7 mouse cellular contexts compared by ENCODE assay signal in genomic region chr5:30887331-30887761, GRCm38 (mm10). TPM values are rescaled to one million over a fixed set of nuclear protein-coding genes. Genes with fewer than 3 reads are reported as not detected.
DNase-seq lines count a peak whose midpoint lies in the region; ATAC-seq and TF ChIP-seq lines count a peak whose summit lies in the region.

No protein-coding gene starts in this region.

- POLR2A ChIA-PET in Patski (lab: Charles Lee), result interaction anchor here (0.6 to 10.4 kb wide), 11 partner anchors 13 to 112 kb away, joined by 3 to 91 read pairs (median 3); partner anchors contain the start of gene Ost4

- peak overlapping the region; percentile 69 for H3K9ac ChIP-seq in forebrain, embryonic 11.5 days (ENCODE audit: low read length)
- peak overlapping the region; percentile 63 for H3K9ac ChIP-seq in hindbrain, embryonic 12.5 days
- H3K9ac ChIP-seq in limb, embryonic 11.5 days (ENCODE audit: low read length), result peak overlapping the region; percentile 80
- H3K9ac ChIP-seq in midbrain, embryonic 12.5 days (replicated peaks), result peak overlapping the region; percentile 73

- H3K4me1 ChIP-seq in forebrain, embryonic 11.5 days (replicated peaks; ENCODE audit: control insufficient read depth, insufficient read depth, low read length), result peaks cover 3% of the 10 kb centered on the region; the same call in 1 of the 2 replicates
- peaks cover 18% of the 10 kb centered on the region for H3K4me1 ChIP-seq in hindbrain, embryonic 12.5 days
- peaks cover 6% of the 10 kb centered on the region for H3K4me1 ChIP-seq in limb, embryonic 11.5 days (ENCODE audit: control insufficient read depth, insufficient read depth, low read length)
- H3K4me1 ChIP-seq in midbrain, embryonic 12.5 days, result peaks cover 17% of the 10 kb centered on the region

- peaks cover 4% of the 10 kb centered on the region; the same call in 1 of the 2 replicates for H3K36me3 ChIP-seq in forebrain, embryonic 11.5 days (ENCODE audit: control insufficient read depth, insufficient read depth, low read length)
- H3K36me3 ChIP-seq in hindbrain, embryonic 12.5 days, result peaks cover 20% of the 10 kb centered on the region
- peaks cover 9% of the 10 kb centered on the region; the same call in 1 of the 2 replicates for H3K36me3 ChIP-seq in limb, embryonic 11.5 days (ENCODE audit: control insufficient read depth, insufficient read depth, low read length)
- H3K36me3 ChIP-seq in midbrain, embryonic 12.5 days, result peaks cover 19% of the 10 kb centered on the region

- H3K9me3 ChIP-seq in forebrain, embryonic 11.5 days (ENCODE audit: control insufficient read depth, low read length), result no peaks in the 10 kb centered on the region
- no peaks in the 10 kb centered on the region for H3K9me3 ChIP-seq in hindbrain, embryonic 12.5 days (replicated peaks)
- no peaks in the 10 kb centered on the region for H3K9me3 ChIP-seq in limb, embryonic 11.5 days (ENCODE audit: control insufficient read depth, low read length)
- H3K9me3 ChIP-seq in midbrain, embryonic 12.5 days, result no peaks in the 10 kb centered on the region

- CTCF ChIA-PET in Patski (lab: Charles Lee), result interaction anchor here (1.2 to 3.2 kb wide), 6 partner anchors 9 to 39 kb away, joined by 3 to 14 read pairs (median 4); partner anchors contain the start of gene Khk

- ATAC-seq in Patski, result peak; percentile 66
- peak; percentile 57 for ATAC-seq in forebrain, embryonic 11.5 days (replicated peaks; ENCODE audit: low FRiP score)
- peak; percentile 60 for ATAC-seq in hindbrain, embryonic 12.5 days (ENCODE audit: low FRiP score)
- ATAC-seq in limb, embryonic 11.5 days (ENCODE audit: insufficient number of reproducible peaks, low FRiP score, low TSS enrichment, low read depth), result peak; percentile 45
- ATAC-seq in midbrain, embryonic 12.5 days (ENCODE audit: low FRiP score, low read depth), result peak; percentile 62

- H3K4me2 ChIP-seq in forebrain, embryonic 11.5 days (ENCODE audit: low read depth, low read length, severe bottlenecking), result peak overlapping the region; percentile 85
- H3K4me2 ChIP-seq in hindbrain, embryonic 12.5 days (replicated peaks), result peak overlapping the region; percentile 69
- peak overlapping the region; percentile 75 for H3K4me2 ChIP-seq in limb, embryonic 11.5 days (ENCODE audit: low read depth, severe bottlenecking)
- H3K4me2 ChIP-seq in midbrain, embryonic 12.5 days (replicated peaks), result peak overlapping the region; percentile 67

- no peak for TF ChIP-seq CTCF in Patski (IDR thresholded peaks at IDR 0.05)

- in situ Hi-C loops in Patski (cut with MboI; ENCODE audit: low pct_unique_long_range_greater_than_20kb), result no loop called here

- WGBS in forebrain, embryonic 11.5 days, result under 1% methylated on average over 19 of the region's 19 CpGs
- WGBS in hindbrain, embryonic 12.5 days, result under 1% methylated on average over 19 of the region's 19 CpGs
- WGBS in limb, embryonic 11.5 days, result 0% methylated on average over 19 of the region's 19 CpGs
- WGBS in midbrain, embryonic 12.5 days, result under 1% methylated on average over 19 of the region's 19 CpGs

- H3K27me3 ChIP-seq in Patski, result no peaks in the 10 kb centered on the region
- H3K27me3 ChIP-seq in forebrain, embryonic 11.5 days (ENCODE audit: control insufficient read depth, insufficient read depth, low read length), result no peaks in the 10 kb centered on the region
- H3K27me3 ChIP-seq in hindbrain, embryonic 12.5 days, result no peaks in the 10 kb centered on the region
- no peaks in the 10 kb centered on the region for H3K27me3 ChIP-seq in limb, embryonic 11.5 days (ENCODE audit: control insufficient read depth, insufficient read depth, low read length)
- H3K27me3 ChIP-seq in midbrain, embryonic 12.5 days, result no peaks in the 10 kb centered on the region

- peak overlapping the region; percentile 82 for H3K4me3 ChIP-seq in forebrain, embryonic 11.5 days (ENCODE audit: low read depth, low read length)
- peak overlapping the region; percentile 79 for H3K4me3 ChIP-seq in hindbrain, embryonic 12.5 days
- peak overlapping the region; percentile 58 for H3K4me3 ChIP-seq in limb, embryonic 11.5 days (ENCODE audit: low read depth, low read length)
- H3K4me3 ChIP-seq in midbrain, embryonic 12.5 days, result peak overlapping the region; percentile 78

- peak overlapping the region; percentile 94 for H3K27ac ChIP-seq in forebrain, embryonic 11.5 days (ENCODE audit: low read depth, low read length)
- H3K27ac ChIP-seq in hindbrain, embryonic 12.5 days, result peak overlapping the region; percentile 97
- H3K27ac ChIP-seq in limb, embryonic 11.5 days (replicated peaks; ENCODE audit: low read depth, low read length), result peak overlapping the region; percentile 89
- peak overlapping the region; percentile 96 for H3K27ac ChIP-seq in midbrain, embryonic 12.5 days (replicated peaks)

- DNase-seq in Patski (ENCODE audit: low read depth, low spot score), result peak; percentile 79
- peak; percentile 81 for DNase-seq in c-Kit-positive CD71-positive TER-119-negative erythroid progenitor cells, embryonic 14.5 days (ENCODE audit: low read depth)
- DNase-seq in forebrain, embryonic 11.5 days (ENCODE audit: low spot score), result peak; percentile 86
- DNase-seq in limb, embryonic 11.5 days (ENCODE audit: low spot score), result peak; percentile 85
- peak; percentile 66 for DNase-seq in spleen, adult 12 weeks (ENCODE audit: low spot score)

RNA-seq across cellular contexts. Expression of gene Agbl5, which starts 1.1 kb away (rescaled TPM):
- polyA plus RNA-seq in Patski (2021), result 34.9 TPM
- 34.5 and 37.3 TPM in 2 replicates for polyA plus RNA-seq in forebrain, embryonic 11.5 days (2014; fragmentation: Nextera tagmentation; extraction: Ambion mirVana)
- polyA plus RNA-seq in hindbrain, embryonic 12.5 days (2016; fragmentation: Nextera tagmentation; extraction: Ambion mirVana), result 32.4 and 36.9 TPM in 2 replicates
- 33.0 and 35.7 TPM in 2 replicates for polyA plus RNA-seq in limb, embryonic 11.5 days (2014; fragmentation: Nextera tagmentation; extraction: Ambion mirVana)
- 30.6 and 32.1 TPM in 2 replicates for polyA plus RNA-seq in midbrain, embryonic 12.5 days (2016; fragmentation: Nextera tagmentation; extraction: Ambion mirVana)

RNA-seq across cellular contexts. Expression of gene Tmem214, which starts 19.5 kb away (rescaled TPM):
- 82.6 TPM for polyA plus RNA-seq in Patski (2021)
- 49.8 and 52.2 TPM in 2 replicates for polyA plus RNA-seq in forebrain, embryonic 11.5 days (2014; fragmentation: Nextera tagmentation; extraction: Ambion mirVana)
- 66.8 and 68.5 TPM in 2 replicates for polyA plus RNA-seq in hindbrain, embryonic 12.5 days (2016; fragmentation: Nextera tagmentation; extraction: Ambion mirVana)
- 49.3 and 50.9 TPM in 2 replicates for polyA plus RNA-seq in limb, embryonic 11.5 days (2014; fragmentation: Nextera tagmentation; extraction: Ambion mirVana)
- 58.4 and 65.5 TPM in 2 replicates for polyA plus RNA-seq in midbrain, embryonic 12.5 days (2016; fragmentation: Nextera tagmentation; extraction: Ambion mirVana)

RNA-seq across cellular contexts. Expression of gene Ost4, which starts 20.2 kb away (rescaled TPM):
- 262 TPM for polyA plus RNA-seq in Patski (2021)
- polyA plus RNA-seq in forebrain, embryonic 11.5 days (2014; fragmentation: Nextera tagmentation; extraction: Ambion mirVana), result 339 and 356 TPM in 2 replicates
- 256 and 303 TPM in 2 replicates for polyA plus RNA-seq in hindbrain, embryonic 12.5 days (2016; fragmentation: Nextera tagmentation; extraction: Ambion mirVana)
- polyA plus RNA-seq in limb, embryonic 11.5 days (2014; fragmentation: Nextera tagmentation; extraction: Ambion mirVana), result 384 and 395 TPM in 2 replicates
- polyA plus RNA-seq in midbrain, embryonic 12.5 days (2016; fragmentation: Nextera tagmentation; extraction: Ambion mirVana), result 298 and 304 TPM in 2 replicates

RNA-seq across cellular contexts. Expression of gene Emilin1, which starts 25.9 kb away (rescaled TPM):
- 0.30 TPM for polyA plus RNA-seq in Patski (2021)
- polyA plus RNA-seq in forebrain, embryonic 11.5 days (2014; fragmentation: Nextera tagmentation; extraction: Ambion mirVana), result 44.6 and 44.7 TPM in 2 replicates
- polyA plus RNA-seq in hindbrain, embryonic 12.5 days (2016; fragmentation: Nextera tagmentation; extraction: Ambion mirVana), result 121 and 122 TPM in 2 replicates
- 117 and 122 TPM in 2 replicates for polyA plus RNA-seq in limb, embryonic 11.5 days (2014; fragmentation: Nextera tagmentation; extraction: Ambion mirVana)
- polyA plus RNA-seq in midbrain, embryonic 12.5 days (2016; fragmentation: Nextera tagmentation; extraction: Ambion mirVana), result 49.8 and 79.9 TPM in 2 replicates

RNA-seq across cellular contexts. Expression of gene Khk, which starts 33.9 kb away (rescaled TPM):
- polyA plus RNA-seq in Patski (2021), result 45.3 TPM
- polyA plus RNA-seq in forebrain, embryonic 11.5 days (2014; fragmentation: Nextera tagmentation; extraction: Ambion mirVana), result 6.9 and 7.1 TPM in 2 replicates
- polyA plus RNA-seq in hindbrain, embryonic 12.5 days (2016; fragmentation: Nextera tagmentation; extraction: Ambion mirVana), result 5.6 and 7.1 TPM in 2 replicates
- polyA plus RNA-seq in limb, embryonic 11.5 days (2014; fragmentation: Nextera tagmentation; extraction: Ambion mirVana), result 5.4 and 7.9 TPM in 2 replicates
- 5.6 TPM in 2 replicates for polyA plus RNA-seq in midbrain, embryonic 12.5 days (2016; fragmentation: Nextera tagmentation; extraction: Ambion mirVana)

Comparison
In these comparisons a context has a peak if more than half of its experiments do, and no peak if none do; other contexts are left out.
1. Peak in every context shown above with its lines: DNase-seq, ATAC-seq, H3K4me3 ChIP-seq and H3K27ac ChIP-seq.